Mouse (Mus musculus) kidney, adult 2 months (tissue): ENCODE measurements at regions not wholly inside any gene's neighbourhood (a gene's known extent, or its start where the extent isn't known, plus 50 kb on each side); places are given as distances from the start of the nearest gene placed in this dataset.

ENCODE experiments used
- CTCF ChIP-seq: fragments of 200-500 bp; conservative IDR thresholded peaks from 2 replicates; pipeline ENCODE4 v1.5.1; 2011; ENCODE audit warnings: low read depth, mild to moderate bottlenecking, control low read depth, low read length, moderate library complexity, mixed read lengths; ENCODE audit not compliant: insufficient read depth, insufficient read length
- POLR2A ChIP-seq: fragments of 200-500 bp; IDR thresholded peaks from one replicate; pipeline ENCODE4 v1.6.1; 2011; ENCODE audit warnings: low read depth, low read length, control low read depth

DNA sequence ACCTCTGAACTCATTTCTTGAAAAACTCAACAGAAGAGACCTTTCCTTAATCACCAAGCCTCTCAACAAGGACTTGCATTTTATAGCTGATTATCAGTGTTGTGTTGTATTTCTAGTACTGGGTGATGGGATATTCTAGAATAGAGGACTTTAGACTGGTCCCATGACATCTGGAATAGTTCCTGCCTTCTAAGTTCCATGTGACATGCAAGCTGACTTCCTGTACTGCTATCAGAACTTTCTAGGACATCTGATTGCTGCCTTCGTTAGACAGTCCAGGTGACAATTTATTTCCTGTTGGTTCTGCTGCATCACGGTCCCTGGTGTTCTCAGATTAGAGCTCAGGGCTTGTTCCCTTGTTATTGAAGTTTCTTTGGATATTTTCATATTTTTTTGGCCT is 465.5 kb downstream of the Bnc2 start:
- TF ChIP-seq CTCF, result no peak
- TF ChIP-seq POLR2A, result no peak
